Comparison of ENCODE assay signal across 16 mouse cellular contexts in genomic region chr1:186435336-186435972, GRCm38 (mm10).
DNase-seq lines count a peak whose midpoint lies in the region; ATAC-seq lines count a peak whose summit lies in the region.
"Had no signal": no experiment of that assay in that cellular context is flagged by ENCODE, and none has a peak within 500 bp of the region (broad histone marks: within the 10 kb centered on the region; RNA-seq: fewer than 3 reads in every experiment).

No protein-coding gene starts in this region.

- no peak overlapping the region for H3K9ac ChIP-seq in heart, embryonic 12.5 days
- no peak overlapping the region for H3K9ac ChIP-seq in limb, embryonic 11.5 days (ENCODE audit: low read length)
- H3K9ac ChIP-seq: embryonic facial prominence, embryonic 13.5 days; liver, embryonic 13.5 days had no signal

- WGBS in heart, embryonic 12.5 days = 40% methylated on average over 12 of the region's 12 CpGs
- WGBS in limb, embryonic 11.5 days = 15% methylated on average over 12 of the region's 12 CpGs

- no peaks in the 10 kb centered on the region for H3K36me3 ChIP-seq in heart, embryonic 12.5 days
- no peaks in the 10 kb centered on the region for H3K36me3 ChIP-seq in limb, embryonic 11.5 days (ENCODE audit: control insufficient read depth, insufficient read depth, low read length)
- H3K36me3 ChIP-seq: embryonic facial prominence, embryonic 13.5 days; liver, embryonic 13.5 days had no signal

- no peaks in the 10 kb centered on the region for H3K9me3 ChIP-seq in heart, embryonic 12.5 days (replicated peaks)
- H3K9me3 ChIP-seq in limb, embryonic 11.5 days (ENCODE audit: control insufficient read depth, low read length) = no peaks in the 10 kb centered on the region
- H3K9me3 ChIP-seq: embryonic facial prominence, embryonic 13.5 days; liver, embryonic 13.5 days had no signal

- no peak overlapping the region for H3K27ac ChIP-seq in heart, embryonic 12.5 days (ENCODE audit: poor library complexity, severe bottlenecking)
- no peak overlapping the region for H3K27ac ChIP-seq in limb, embryonic 11.5 days (replicated peaks; ENCODE audit: low read depth, low read length)
- H3K27ac ChIP-seq: embryonic facial prominence, embryonic 13.5 days; liver, embryonic 13.5 days had no signal

- H3K4me3 ChIP-seq in heart, embryonic 12.5 days = no peak overlapping the region
- no peak overlapping the region for H3K4me3 ChIP-seq in limb, embryonic 11.5 days (ENCODE audit: low read depth, low read length)
- H3K4me3 ChIP-seq: embryonic facial prominence, embryonic 13.5 days; liver, embryonic 13.5 days had no signal

- DNase-seq in heart, adult 11 months = peak; percentile 74
- DNase-seq in kidney, postnatal 4 days = peak; percentile 10 to 19
- no peak for DNase-seq in kidney, postnatal 14 days
- peak; percentile 32 for DNase-seq in embryo, embryonic 9.5 days (ENCODE audit: extremely low spot score)
- DNase-seq in limb, embryonic 11.5 days (ENCODE audit: low spot score) = peak; percentile 55
- DNase-seq in spleen, postnatal 36 days (ENCODE audit: low spot score in 2 of 2) = no peak
- DNase-seq in cerebellum, adult 18-20 months = no peak
- DNase-seq: cerebellum, adult 9-11 months; heart, postnatal 14 days; liver, embryonic 13.5 days; lung, postnatal 4 days; right cerebral cortex, postnatal 25 days; thymus, adult 18-20 months had no signal

- no peak for ATAC-seq in heart, embryonic 12.5 days (ENCODE audit: insufficient number of reproducible peaks, low FRiP score)
- ATAC-seq in limb, embryonic 11.5 days (ENCODE audit: insufficient number of reproducible peaks, low FRiP score, low TSS enrichment, low read depth) = no peak
- ATAC-seq: intestine, embryonic 16.5 days had no signal

- H3K4me1 ChIP-seq in heart, embryonic 12.5 days (replicated peaks) = peaks cover 10% of the 10 kb centered on the region
- peaks cover 10% of the 10 kb centered on the region; the same call in 1 of the 2 replicates for H3K4me1 ChIP-seq in limb, embryonic 11.5 days (ENCODE audit: control insufficient read depth, insufficient read depth, low read length)
- H3K4me1 ChIP-seq: liver, embryonic 13.5 days had no signal

- H3K27me3 ChIP-seq in heart, embryonic 12.5 days (replicated peaks) = no peaks in the 10 kb centered on the region
- H3K27me3 ChIP-seq in limb, embryonic 11.5 days (ENCODE audit: control insufficient read depth, insufficient read depth, low read length) = no peaks in the 10 kb centered on the region
- H3K27me3 ChIP-seq: embryonic facial prominence, embryonic 13.5 days; liver, embryonic 13.5 days had no signal

- no peak overlapping the region for H3K4me2 ChIP-seq in heart, embryonic 12.5 days
- no peak overlapping the region for H3K4me2 ChIP-seq in limb, embryonic 11.5 days (ENCODE audit: low read depth, severe bottlenecking)
- H3K4me2 ChIP-seq: embryonic facial prominence, embryonic 13.5 days; liver, embryonic 13.5 days had no signal

Comparison
In these comparisons a context has a peak if more than half of its experiments do, and no peak if none do; other contexts are left out.
1. DNase-seq: peak in heart, adult 11 months (single experiment), kidney, postnatal 4 days (2 of 2), embryo, embryonic 9.5 days (single experiment) and limb, embryonic 11.5 days (single experiment); none in kidney, postnatal 14 days (single experiment), spleen, postnatal 36 days (0 of 2) and cerebellum, adult 18-20 months (0 of 2).